Mouse (Mus musculus): ENCODE data around the gene Fcnb.

DNA sequence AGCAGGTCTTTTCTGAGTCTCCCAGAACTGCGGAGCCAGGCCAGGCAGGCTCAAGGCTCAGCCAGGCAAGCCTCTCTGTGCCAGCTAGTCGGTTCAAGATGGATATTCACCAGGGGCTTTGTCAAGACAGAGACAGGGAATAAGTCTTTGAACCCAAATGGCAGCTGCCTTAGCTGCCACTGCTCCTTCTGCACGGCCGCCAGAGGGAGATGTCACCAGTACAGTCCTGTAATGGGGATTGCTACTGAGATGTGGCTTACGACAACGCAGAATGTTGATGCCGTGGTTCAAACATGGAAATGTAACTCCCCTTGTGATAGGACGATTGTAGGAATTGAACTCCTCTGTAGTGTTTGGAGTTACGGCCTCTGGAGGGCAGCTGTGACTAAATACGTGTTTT is 1.4 kb upstream of the Fcnb start:
- no peak for TF ChIP-seq POLR2A (IDR thresholded peaks at IDR 0.05; ENCODE audit: control insufficient read depth, extremely low read depth, insufficient read depth, low read length, poor library complexity)
- TF ChIP-seq CTCF (IDR thresholded peaks at IDR 0.05; ENCODE audit: borderline replicate concordance, control insufficient read depth, extremely low read depth, insufficient read depth, low read length, poor library complexity): no peak
